Mouse (Mus musculus) right cerebral cortex, postnatal 4 days (tissue): ENCODE measurements around the gene 9230112D13Rik.
A peak's percentile ranks its signal among the peaks of the same experiment; 100 is the strongest.

ENCODE experiments used
- DNase-seq: peaks from one replicate; pipeline ENCODE4 v3.0.0-alpha.2; 2022

Gene 9230112D13Rik

GRCm38 (mm10) chr14:34522701-34523100 is at the start of gene 9230112D13Rik:
Gene 9230112D13Rik (minus strand): TSS chr14:34522801.
- no peak for DNase-seq

DNA sequence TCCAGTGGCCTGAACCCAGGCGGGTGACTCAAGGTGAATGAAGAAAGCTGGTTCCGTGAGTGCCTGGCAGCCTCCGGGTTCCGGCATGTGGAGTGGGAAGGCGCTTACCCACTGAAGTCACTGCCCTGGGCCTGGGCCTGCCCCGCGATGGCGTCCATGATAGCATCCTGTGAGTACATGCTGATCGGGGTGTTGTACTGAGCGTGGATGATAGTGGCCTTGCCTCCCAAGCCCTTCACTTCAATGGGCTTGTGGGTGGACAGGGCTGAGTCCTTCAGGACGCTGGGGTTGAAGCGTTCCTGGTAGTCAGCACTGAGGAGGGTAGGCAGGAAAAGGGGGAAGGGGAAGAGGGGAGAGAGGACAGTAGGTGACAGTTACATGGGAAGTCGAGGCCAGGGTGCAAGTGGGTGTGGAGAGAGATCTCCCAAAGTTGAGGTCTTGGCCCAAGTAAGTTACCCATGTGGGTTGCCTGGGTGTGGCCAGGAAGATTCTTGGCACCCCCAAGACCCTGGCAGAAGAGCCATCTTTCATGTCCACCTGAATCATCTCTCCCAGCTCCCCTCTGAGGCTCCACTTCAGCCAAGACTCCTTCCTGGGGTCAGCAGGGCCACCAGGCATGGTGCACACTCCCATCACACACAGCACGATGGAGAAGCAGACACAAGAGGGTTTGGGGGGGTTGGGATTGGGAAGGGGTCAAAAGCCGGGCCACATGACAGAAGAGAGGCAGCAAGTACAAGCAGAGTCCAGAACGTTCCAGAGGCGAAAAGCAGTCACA is 49.2 kb upstream of the 9230112D13Rik start:
- DNase-seq = no peak

GRCm38 (mm10) chr14:34570903-34571302 is 48.3 kb upstream of the 9230112D13Rik start:
- DNase-seq = no peak

- DNase-seq = peak; percentile 91
These were observed 47.7 kb upstream of the 9230112D13Rik start for GRCm38 (mm10) chr14:34570294-34570693.

DNA sequence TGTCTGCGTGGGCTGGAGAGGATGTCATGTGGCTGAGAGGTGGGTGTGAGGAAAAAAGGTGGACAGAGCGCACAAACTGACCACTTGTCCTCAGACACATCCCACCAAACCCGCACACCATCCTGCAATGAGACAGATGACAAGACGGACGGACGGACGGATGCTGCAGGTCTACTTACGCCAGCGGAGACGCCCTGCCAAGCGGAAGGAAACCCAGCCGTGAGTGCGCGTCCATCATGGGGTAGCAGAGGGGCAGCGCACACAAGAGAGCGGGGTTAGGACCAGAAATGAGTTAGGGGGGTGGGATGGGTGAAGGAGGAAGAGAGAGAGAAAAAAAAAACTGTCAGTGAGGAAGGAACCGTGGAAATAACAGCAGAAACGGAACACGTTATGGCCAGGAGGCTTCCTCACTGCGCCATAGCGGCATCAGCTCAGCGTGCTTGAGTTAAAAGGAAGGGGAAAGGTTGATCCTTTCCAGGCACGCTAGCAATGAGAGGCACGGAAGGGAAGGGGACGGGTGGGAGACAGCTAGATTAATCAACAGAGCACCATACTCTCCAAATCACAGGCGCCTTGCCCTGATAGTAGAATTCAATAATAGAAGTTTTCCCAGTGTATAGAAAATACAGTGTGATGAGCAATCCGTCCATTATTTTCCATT is 47.1 kb upstream of the 9230112D13Rik start:
- DNase-seq = no peak

DNA sequence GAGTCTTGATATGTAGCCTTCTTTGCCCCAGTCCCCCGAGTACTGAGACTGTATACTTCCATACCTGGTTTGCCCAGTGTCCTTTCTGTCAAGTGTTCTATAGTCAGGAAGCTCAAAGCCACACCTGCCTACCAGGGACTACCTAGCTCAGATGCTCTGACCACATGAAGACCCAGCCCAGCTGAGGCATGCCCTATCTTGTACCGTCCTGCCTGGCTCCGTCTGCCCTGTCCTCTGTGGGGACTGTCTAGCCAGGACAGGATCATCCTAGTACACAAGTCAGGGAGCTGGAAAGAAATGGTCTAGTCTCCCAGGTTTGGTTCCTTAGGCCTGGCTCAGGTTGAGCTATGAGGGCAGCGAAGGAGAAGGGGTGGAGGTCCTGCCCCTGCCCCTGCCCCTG is 46.0 kb upstream of the 9230112D13Rik start:
- no peak for DNase-seq

DNA sequence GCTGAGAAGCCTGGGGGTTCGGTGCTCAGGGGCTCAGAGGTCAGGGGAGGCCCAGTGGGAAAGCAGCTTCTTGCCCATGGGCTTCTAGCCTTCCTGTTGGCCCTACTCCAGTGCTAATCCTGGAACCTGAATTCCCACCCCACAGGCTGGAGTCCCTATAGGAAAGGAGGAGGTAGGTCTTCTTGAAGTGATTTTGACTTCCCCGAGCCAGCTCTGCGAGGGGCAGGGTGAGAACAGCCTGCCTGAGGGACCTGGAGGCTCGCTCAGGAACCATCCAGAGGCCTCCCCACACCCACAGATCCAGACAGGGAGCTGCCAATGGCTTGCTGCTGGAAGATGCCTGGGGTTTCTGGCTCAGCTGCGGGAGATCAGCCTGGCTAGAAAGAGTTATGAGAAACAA is 45.1 kb upstream of the 9230112D13Rik start:
- no peak for DNase-seq

GRCm38 (mm10) chr14:34566530-34566929 is 43.9 kb upstream of the 9230112D13Rik start:
- DNase-seq = no peak

DNA sequence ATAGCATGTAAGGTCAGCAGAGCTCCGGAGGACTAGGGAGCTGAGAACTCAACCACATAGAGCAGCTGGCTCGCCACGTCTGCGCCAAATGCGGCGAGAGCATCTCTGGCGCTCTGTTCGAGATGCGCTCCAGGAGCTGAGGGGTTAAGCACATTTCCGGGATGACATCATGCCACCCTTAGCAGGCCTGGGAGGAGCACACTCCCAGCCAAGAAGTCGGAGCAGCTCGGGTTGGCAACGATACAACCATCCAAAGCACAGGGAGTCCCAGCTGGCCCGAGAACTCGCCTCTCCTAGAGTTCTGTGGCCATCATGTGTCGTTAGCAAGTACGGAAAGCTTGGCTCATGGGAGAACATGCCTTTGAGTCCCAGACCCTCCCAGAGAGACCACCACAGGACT is 43.1 kb upstream of the 9230112D13Rik start:
- DNase-seq = no peak

- no peak for DNase-seq
These were observed 42.0 kb upstream of the 9230112D13Rik start for GRCm38 (mm10) chr14:34564646-34565045.

DNA sequence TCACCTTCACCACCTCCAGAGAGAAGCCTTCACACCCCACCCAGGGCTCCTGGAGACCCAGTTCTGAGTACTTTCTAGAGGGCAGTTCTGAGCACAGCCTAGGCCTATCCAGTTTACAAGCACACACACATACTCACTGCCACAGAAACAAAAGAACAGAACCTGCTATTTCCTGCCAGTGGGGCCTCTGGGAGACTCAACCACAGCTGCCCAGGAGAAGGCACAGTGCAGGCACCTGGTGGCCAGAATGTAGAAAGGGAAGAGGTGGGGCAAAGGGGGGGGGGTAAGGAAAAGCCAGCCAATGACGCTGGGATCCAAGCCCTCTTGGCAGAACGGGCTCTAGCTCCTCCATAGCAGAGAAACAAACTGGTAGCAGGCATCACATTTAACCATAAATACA is 39.8 kb upstream of the 9230112D13Rik start:
- no peak for DNase-seq

- no peak for DNase-seq
These were observed 39.0 kb upstream of the 9230112D13Rik start for GRCm38 (mm10) chr14:34561647-34562046.

GRCm38 (mm10) chr14:34558947-34559346 is 36.3 kb upstream of the 9230112D13Rik start:
- DNase-seq = no peak

GRCm38 (mm10) chr14:34555211-34555610 is 32.6 kb upstream of the 9230112D13Rik start:
- no peak for DNase-seq

DNA sequence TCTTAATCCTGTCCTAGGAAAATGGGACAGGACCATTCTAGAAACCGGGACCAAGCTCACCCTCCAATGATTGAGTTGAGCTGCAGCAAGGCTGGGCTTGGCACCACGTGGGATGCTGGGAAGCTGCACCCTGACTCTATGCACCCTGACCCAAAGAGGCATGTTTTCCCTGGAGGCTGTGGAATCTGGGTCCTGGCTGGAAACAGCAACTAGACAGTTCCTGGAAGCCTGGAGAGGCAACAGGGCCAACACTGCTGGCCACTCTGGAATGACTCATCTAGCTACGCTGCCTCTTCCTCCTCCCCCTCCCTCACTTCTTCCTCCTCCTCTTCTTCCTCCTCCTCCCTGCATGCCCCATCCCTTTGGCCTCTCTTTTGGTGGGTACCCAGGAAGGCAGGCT is 31.4 kb upstream of the 9230112D13Rik start:
- DNase-seq = no peak

DNA sequence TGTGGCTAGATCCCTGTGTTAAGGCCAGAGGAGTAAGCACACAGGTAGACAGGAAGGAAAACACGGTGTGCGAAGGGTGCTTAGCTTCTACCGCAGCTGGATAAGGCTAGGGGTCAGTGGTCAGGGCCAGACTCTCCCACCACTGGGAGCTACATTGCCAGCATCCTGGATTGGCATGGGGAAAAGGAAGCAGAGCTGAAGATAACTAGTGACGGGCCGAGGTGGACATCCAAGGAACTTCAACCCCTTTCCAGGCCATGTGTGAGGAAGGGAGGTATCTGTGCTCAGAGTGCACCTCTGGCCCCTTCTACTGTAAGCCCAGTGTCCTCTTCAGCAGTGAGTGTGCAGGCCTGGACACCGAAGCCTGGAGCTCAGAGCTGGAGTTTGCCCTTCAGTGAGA is 30.9 kb upstream of the 9230112D13Rik start:
- no peak for DNase-seq

GRCm38 (mm10) chr14:34552226-34552625 is 29.6 kb upstream of the 9230112D13Rik start:
- no peak for DNase-seq

GRCm38 (mm10) chr14:34549004-34549671 is 26.5 kb upstream of the 9230112D13Rik start:
- DNase-seq = peak; percentile 85

- DNase-seq = peak; percentile 57
These were observed 25.9 kb upstream of the 9230112D13Rik start for GRCm38 (mm10) chr14:34548391-34549001.

- DNase-seq = no peak
These were observed 21.9 kb upstream of the 9230112D13Rik start for GRCm38 (mm10) chr14:34544545-34544944.

GRCm38 (mm10) chr14:34544001-34544400 is 21.4 kb upstream of the 9230112D13Rik start:
- DNase-seq = no peak

GRCm38 (mm10) chr14:34543596-34543995 is 21.0 kb upstream of the 9230112D13Rik start:
- DNase-seq = no peak

DNA sequence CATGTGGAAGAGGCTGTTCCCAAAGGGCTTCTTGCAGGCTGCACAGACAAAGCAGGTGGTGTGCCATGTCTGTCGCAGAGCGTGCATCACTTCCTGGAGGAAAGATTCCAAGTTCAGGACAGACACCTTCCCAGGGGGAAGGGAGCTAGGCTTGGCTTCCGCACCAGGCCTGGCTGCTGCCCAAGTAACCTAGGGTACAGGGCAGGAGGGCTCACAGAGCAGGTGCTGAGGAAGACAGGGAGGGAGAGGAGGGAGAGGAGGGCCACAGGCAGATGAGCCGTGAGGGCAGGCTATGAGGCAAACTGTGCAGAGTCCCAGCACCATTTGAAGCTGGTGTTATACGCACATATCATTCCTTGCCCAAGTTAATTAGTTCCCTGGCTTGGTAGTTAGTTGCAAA is 19.3 kb upstream of the 9230112D13Rik start:
- no peak for DNase-seq
